Mouse (Mus musculus): Measurements from ENCODE around the gene Defb48.

Defb48 gene

GRCm38 (mm10) chr14:62935361-62935760 is 48.9 kb downstream of the Defb48 start:
- no peak for DNase-seq (ENCODE audit: low read depth, low spot score)

- no peak for DNase-seq (ENCODE audit: low read depth, low spot score)
These were observed 56.2 kb downstream of the Defb48 start for GRCm38 (mm10) chr14:62928101-62928541.
